Mouse (Mus musculus) testis, postnatal 10 days (tissue): ENCODE measurements at regions not wholly inside any gene's neighbourhood (a gene's known extent, or its start where the extent isn't known, plus 50 kb on each side); places are given as distances from the start of the nearest gene placed in this dataset.

Experiments used
- DNase-seq: peaks from one replicate; pipeline ENCODE4 v3.0.0; 2021; ENCODE audit warnings: low spot score

DNA sequence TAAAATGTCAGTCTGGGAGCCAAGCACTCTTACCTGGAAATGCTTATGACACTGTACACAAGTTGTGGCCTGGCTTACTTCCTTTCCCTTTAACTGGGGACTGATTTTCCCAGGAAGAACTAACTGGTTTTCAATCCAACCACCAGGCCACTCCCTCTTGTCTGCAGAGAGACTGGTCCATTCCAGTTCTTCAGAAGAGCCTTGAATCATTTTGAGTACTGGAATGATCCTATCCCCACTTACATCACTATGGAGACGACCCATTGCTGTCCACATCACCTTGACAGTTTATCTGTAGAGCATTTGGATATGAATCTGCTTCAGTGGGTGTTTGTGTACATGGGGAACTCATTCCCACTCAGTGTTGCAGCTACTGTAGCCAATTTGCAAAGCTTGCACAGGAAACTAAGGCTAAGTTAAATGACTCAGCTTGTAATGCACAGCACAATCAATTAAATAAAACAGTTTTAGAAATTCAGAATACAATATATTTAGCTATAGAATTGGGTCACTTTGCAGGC lies 121.7 kb upstream of the Prep start:
- DNase-seq, result no peak

DNA sequence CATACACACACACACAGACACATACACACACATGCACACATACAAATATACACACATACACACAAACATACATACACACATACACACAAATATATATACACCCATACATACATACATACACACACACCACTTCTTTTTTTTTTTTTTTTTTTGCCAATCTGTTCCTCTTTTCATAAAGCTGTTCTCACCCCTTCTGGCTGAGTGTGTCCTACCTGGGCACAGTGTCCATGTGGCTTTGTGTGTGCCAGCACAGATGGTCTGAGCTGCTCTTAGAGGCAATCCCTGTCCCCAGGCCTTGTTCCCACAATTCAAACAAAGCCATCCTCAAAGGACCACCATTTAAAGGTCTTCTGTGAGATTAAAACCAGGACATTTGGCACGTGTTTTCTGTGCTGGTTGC lies 127.6 kb upstream of the Prep start:
- DNase-seq, result no peak

DNA sequence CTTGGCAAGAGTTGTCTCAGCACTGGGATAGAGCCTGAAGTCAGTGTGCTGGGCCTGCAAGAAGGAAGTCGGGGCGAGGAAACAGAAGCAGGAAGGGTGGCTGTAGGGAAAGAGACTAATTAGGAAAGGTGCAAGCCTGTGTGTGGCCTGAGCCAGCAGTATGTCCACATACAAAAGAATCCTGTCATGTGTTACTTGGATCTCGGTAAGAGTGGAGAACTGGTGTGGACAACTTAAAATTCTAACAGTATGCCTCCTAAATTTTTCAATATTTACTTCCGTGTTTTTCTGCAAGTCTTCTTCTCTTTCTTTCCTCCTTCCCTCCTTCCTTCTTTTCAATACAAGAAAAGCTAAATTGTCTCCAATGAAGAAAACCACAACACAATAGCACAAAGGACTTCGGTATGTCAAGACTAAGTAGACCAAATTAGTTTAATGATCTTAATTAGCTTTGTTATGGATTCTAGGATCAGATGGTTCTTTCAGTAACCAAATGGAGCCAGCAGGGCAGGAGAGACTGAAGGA lies 130.0 kb upstream of the Prep start:
- no peak for DNase-seq

DNA sequence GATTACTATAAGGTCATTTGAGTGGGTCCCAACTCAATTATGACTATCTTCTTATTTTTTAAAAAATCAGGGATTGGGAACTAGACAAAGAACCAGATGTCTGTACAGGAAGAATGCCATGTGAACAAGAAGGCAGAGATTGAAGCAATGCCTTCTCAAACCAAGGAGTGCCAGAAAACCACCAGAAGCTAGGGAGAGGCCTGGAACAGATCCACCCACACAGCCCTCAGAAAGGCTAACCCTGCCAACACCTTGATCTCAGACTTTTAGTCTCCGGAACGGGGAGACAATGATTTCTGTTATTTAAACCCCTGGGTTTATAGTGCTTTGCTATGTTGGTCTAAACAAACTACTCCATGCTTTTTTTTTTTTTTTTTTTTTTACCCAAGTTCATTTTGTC lies 136.2 kb upstream of the Prep start:
- no peak for DNase-seq

DNA sequence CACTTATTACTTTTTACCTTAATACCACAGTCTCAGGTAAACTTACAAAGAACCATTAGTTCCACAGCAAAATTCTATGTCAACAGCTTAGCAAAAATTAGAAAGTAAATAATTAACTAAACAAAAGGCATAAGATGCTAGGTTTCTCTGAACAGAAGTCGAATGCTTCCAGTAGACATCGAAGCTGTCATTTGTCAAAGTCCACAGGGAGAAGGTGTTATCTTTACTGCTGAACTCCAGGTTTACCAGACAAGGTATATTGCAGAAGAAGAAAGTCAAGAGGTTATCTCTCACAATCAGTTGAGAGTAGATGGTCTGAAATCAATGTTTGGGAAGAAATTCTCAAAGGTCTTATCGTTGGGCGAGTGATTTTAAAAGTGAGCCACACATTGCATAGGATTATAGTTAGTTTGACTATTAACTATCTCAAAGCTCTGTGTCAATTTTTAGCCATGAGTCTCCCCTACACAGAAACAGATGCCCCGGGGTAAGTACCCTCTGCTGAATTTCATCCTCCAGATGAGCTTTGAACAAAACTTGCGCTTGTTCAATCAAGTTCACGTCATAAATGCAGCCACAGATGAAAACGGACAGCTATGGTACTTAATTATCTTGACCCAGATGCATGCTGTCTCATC lies 153.1 kb upstream of the Prep start:
- DNase-seq, result no peak

DNA sequence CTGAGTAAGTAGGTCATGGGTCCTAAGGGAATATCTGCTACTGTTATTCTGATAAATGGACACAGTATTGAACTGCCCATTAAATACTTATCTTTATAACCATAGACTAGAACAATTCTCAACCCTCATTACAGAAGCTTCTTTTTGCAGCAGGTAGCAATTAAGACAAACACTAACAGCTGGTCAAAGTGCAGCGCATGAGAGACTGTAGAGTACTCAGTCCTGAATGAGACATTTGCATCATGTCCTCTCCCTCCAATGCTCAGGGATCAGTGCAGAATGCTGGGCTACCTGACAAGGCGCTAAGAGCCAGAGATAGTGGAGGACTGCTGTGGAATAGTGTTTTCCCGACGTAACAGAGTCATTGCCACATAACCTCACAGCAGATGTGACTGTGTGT lies 162.5 kb upstream of the Prep start:
- DNase-seq, result no peak

DNA sequence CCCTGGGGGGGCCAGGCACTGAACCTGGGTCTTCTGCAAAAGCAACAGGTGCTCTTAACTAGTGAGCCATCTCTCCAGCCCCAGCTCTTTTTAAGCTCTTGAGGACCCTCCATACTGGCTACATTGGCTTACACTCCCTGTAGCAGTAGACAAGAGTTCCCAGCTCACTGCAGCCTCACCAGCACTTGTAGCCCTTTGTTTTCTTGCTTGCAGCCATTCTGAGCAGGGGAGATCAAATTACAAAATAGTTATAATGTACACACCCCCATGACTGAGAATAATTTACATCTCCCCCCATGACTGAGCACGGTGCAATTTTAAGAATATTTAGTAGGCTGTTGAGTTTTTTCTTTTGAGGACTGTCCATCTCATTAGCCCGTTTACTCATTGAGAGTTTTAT lies 165.8 kb upstream of the Prep start:
- no peak for DNase-seq

DNA sequence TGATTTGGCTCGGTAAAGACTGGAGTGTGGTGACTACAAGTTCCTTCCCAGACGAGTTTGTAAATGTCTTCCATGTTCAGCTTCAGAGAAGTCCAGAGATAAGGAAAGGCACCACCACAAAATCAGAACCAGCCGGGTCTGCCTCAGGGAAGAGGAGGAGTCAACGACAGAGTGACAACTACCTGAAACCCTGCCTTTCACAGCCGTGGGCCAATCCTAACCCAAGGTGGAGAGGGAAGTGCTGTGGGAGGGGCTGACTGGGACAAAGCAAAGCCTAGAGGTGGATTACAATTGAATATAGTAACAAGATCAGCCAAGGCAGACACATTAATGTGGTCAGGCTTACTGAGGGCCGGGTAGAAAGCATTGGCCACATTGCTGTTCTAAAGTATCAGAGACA lies 174.9 kb upstream of the Prep start:
- no peak for DNase-seq

DNA sequence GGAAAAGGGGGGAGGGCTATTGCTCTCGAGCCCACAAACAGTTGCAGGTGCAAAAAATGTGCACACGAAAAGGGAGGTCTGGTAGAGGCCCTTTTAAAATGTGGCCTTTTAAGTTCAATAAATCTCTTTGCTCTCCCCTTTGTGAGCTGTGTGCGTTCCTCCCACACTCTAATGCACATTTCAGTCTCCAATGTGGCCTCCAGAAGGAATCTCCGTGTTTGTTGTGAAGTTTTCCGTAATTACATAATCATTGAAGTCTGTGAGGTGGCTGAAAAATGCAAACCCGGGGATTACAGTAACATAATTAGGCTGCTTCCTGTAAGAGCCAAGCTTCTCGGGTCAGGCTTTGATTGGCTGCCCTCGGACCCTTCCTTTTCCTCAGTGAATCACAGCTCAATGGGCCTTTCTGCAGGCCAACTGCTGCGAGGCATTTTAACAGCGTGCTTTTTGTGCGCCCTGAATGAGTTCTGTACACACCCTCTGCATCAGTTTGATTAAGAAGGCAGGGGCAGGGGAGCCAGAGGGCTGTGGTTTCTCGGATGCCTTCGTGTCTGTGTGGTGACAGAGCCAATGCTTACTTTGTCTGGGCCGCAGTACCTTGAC lies 179.8 kb upstream of the Prep start:
- DNase-seq, result no peak

DNA sequence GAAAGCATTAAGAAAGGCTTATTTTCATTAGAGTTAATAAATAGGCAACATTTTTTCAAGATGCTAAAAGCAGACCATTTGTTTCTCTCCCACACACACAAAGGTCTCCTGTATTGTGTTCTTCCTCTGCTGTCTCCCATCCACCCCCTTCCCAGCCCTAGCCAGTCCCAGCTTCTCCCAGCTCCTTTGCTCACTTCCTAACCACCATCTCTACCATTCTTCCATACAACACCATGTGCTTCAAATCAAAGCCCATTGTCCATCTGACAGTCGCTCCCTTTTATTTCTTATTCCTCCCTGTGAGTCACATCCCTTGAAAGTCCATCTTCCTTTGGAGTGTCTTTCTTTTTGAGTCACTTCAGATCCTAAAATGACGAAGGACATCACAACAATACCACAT lies 185.0 kb upstream of the Prep start:
- no peak for DNase-seq

DNA sequence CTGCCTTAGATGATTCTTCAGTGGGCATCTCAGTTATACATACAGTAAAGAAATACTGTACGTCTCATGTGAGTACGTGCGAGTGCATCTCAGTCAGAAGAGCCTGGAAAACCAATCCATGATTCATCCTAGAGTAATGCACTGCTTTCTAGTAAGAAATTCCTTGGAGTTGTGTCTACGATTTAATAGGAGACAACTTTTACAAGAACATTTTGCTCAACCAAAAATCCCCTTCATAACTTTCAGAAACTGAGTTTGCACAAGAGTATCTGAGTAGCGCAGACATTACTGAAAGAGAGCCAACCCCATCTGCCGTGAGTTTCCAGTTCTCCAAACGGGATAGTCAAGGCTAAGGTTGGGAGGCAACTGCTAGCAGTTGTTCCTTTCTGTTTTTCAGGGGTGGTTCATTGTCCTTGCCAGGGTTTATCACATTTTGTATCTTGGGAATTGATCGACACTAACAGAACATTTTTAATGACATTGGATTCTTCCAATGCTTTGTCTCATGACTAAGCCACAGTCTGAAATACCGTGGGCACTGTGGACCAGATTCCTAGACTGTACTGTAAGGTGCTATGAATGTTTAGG lies 189.8 kb upstream of the Prep start:
- no peak for DNase-seq

DNA sequence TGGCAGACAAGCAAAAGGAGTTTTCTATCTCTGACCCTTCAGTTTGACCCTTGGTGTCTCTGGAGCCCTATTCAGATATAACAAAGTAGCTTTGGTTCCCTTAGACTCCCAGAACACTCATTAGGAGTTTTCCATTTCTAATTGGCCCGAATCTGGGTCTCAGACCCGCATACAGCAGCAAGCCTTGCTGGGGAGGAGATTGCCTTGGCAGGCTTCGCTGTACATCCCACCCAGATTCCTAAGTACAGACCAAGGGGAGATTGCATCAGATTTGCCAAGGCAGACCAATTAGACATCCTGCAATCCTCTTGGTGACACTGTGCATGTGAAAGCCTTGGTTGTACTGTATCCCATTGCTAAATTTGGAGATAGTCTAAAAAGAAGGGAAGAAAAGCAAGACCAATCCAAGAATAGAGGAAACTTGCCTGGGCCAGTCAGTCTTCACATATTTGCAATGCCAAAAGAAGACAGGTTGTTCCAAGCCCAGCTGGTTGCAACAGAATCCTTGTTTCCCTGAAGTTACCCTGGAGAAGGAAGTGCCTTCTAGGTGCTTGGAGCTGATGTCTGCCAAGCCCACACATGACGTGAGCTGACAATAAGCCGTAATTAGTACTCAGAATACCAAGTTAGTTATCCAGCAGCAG lies 193.2 kb upstream of the Prep start:
- no peak for DNase-seq

DNA sequence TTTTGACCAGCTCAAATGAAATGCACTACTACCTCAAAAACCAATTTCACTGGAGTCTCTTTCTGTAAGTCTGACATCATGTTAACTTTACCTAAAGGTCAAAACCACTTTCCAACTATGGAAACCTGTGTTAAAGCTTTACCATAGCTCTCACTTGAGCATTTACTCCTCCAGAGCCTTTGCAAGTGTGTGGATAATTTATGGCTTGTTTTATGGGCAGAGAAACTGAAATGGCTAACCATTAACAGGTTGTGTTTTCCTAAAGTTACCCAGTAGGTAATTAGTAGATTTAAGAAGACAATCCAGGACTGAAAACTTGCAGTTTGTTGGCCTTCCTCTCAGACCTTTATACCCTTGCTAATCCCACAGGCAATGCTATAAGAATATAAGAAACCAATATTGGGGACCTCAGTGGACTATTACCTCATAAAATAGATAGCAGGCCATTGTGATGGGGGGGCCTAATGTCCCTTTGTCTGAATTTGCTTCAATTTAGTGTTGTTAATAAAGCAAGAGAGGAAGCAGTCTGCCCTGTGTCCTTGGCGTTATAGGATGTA lies 202.7 kb upstream of the Prep start:
- DNase-seq, result no peak

DNA sequence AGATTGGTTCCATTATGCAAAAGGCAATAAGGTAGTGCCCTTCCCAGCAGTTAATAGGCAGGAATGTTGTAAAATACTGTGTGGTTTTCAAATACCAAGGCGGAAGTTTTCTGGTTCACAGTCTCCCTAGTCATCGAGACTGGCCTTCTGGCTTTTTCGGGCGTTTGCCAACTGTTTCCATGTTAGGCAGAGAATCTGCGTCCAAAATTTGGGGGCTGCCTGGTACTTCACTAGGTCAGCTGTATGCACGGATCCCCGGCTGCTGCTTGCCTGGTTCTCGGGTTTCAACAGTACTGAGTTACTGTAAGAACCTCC lies 204.7 kb upstream of the Prep start:
- no peak for DNase-seq

DNA sequence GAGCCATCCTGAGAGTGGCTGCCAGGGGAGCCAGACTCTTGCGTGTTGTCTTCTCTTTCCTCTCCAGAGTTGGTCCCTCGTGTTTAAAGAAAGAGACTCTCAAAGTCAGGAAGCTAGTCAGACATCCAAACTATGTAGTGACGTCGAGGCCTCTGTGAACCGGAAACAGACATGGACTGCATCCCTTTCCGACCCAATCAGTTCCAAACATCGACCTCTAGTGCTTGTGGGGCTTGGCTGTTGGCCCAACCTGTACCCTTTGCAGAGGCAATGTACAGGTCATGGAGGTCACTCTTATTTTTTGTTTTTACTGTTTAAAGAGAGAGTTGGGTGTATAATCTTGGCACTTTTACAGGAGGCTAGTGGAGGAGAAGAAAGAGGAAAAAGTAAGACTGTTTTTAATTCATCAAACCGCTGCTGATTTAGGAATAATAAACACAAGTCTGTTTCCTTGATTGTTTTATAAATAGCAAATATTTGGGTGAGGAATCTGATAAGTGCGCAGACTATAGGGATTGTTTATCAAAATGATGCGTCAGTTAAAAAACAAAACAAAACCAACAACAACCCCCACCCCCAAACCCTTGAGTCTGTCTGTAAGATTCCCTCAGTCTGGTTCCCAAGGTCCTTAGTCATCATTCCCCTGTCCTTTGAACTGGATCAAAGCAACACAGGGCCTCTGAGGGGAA lies 205.2 kb upstream of the Prep start:
- no peak for DNase-seq

DNA sequence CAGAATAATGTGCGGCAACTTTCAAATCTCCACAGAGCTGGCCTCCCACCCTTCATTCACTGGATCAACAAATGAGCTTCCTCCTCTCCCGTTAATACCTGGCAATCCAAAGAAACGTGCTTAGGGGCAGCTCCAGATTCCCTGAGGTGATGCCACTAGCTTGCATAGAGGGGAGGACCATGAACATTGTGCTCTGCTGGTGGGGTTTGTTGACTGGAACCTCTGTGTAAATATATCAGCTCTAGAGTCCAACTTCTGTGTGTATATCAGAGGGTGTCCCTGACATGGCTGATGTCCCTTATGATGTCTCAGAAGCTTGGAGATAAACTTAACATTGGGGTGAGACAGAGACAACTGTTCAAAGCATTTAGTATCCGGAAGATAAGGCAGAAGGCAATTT lies 209.6 kb upstream of the Prep start:
- no peak for DNase-seq

DNA sequence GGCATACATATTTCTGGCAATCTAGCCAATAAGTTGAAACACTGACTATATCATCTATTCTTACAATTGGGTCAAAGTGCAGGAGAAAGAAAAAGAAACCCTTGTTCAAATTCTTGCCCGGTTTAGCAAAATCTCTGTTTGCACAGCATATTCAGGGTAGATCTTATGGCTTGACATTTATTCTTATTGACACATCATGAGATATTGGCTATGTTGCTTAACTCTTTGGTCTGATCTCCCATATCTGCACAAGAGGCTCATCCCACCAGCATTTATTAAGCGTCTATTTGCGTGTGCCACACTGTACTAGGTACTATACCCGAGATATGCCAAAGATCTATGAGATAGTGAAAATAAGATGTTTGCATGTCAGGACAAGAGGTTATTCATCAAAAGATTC lies 212.9 kb upstream of the Prep start:
- no peak for DNase-seq

DNA sequence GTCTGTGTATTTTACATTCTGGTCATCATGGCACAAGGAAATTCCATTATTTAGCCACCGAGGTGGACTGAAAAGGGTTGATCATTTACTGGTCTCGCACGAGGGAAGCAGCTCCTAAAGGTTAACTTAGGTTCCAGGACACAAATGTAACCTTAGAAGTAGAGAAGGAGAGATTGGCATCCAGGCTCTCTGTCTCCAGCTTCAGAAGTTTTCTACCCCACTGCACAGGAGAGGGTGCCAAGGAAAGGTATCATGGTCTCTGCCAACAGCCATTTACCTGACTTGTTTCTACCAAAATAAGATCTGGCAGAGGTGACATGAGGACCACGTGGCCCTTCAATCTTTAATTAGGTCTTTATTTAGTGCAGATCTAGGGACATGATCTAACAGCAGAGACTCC lies 218.0 kb upstream of the Prep start:
- DNase-seq, result no peak

DNA sequence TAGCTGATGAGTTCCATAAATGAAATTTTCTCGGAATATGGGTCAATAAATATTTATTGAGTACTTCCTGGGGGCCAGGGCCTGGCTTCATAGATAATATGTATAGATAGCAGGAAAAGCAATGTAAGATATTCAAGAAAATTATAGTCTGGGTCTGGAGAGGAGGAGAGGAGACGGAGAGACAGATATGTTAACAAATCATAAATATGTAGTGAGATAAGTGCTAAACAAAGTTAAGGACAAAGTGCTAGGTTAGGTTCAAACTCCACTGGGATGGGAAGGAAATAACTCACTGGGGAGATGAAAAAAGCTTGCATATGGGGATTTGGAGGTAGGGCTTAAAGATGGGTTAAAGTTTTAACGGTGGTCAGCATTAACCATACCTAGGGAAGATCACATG lies 220.2 kb upstream of the Prep start:
- DNase-seq, result no peak

DNA sequence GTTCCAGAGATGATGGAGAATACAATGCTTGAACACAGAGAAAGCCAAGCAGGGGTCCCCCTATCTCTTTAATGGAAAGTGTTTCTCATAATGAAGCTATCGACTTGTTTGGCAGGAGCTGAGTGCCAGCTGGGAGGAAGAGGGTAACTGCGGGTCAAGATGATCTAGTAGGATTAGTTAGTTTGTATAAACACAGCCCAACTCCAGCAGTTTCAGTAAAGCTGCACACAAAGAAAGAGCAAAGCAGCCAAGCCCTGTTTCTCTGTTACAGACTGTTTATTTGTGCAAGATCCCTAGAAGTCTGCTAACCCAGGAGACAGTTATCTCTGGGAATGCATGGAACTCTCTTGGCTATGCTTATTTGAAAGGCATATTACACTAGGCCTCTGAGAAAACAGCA lies 220.9 kb upstream of the Prep start:
- no peak for DNase-seq

DNA sequence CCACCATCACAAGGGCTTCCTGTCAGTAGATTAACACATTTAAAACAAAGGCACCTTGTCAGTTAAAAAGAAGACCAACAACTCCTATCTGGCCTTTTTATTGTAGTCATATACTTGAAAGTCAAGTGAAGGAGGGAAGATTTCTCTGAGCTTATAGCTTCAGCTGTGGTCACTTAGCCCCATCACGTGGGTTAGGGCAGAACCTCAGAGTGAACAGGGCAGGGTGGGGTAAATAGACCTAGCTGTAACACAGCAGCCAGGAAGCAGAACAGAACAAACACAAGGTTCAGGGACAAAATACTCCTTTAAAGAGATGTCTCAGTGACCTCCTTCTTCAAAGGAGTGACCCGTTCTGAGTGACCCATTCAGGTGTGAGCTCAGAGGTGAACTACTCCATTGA lies 226.6 kb upstream of the Prep start:
- DNase-seq, result no peak

DNA sequence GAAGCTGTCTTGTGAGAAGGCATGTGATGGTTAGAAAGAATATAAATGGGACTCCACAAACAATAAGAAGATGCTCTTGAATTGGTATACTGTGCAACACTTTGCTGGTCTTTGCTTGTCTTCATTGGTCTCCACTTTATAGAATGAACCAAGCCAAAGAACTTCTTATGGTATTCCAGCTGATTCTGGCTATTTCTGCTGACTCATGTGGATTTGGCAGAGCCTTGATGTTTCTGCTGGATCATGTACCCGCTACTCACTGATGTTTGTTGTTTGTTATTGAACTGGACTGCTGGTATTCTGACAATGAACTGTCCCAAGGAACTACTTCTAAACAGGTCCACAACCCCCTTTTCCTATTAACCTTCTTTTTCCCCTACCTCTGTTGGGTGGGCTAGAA lies 234.5 kb upstream of the Prep start:
- no peak for DNase-seq
